Mouse (Mus musculus): ENCODE data around the gene Gm2696.
"Not testable (repeated sequence)": the region's sequence is repeated elsewhere in the genome, so short reads cannot be mapped to it uniquely, and the experiment has no call there.

DNA sequence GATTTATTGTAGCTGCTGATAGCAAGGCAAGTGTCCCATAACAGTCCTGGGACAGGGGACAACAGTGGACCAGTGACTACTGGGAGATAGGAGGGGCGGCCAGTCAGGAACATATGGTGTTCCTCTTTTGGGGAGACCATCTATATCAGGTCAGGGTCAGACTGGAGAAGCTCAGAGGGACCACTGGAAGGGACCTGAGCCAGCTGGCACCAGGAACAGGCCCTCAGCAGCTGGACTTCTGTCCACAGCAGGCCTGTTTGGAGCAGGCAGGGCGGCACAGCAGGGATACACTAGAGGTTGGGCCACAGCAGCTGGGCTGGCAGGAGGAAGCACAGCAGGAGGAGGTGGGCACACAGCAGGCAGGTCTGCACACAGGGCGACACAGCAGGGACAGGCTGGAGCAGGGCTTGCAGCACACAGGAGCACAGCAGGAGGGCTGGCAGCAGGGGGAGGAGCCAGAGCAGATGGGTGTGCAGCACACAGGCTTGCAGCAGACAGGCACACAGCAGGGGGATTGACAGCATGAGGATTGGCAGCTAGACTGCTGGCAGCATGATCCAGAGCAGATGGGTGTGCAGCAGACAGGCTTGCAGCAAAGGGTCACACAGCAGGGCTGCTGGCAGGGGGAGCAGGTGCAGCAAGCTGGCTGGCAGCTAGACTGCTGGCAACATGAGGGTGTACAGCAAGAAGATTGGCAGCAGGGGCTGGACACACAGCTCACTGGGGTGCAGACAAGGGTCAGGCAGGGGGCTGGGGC is 16.1 kb upstream of the Gm2696 start:
- TF ChIP-seq CTCF (IDR thresholded peaks at IDR 0.05; ENCODE audit: control insufficient read depth, insufficient read depth, insufficient replicate concordance, low read depth, low read length); POLR2A (IDR thresholded peaks at IDR 0.05; ENCODE audit: control insufficient read depth, low read depth, low read length): not testable (repeated sequence)

Measured in testis, adult 2 months (tissue).